30 mouse cellular contexts compared by ENCODE assay signal in genomic region chr13:56334236-56334635, GRCm38 (mm10). TPM values are rescaled to one million over a fixed set of nuclear protein-coding genes. Genes with fewer than 3 reads are reported as not detected.
DNase-seq lines count a peak whose midpoint lies in the region; ATAC-seq lines count a peak whose summit lies in the region.
"Had no signal": no experiment of that assay in that cellular context is flagged by ENCODE, and none has a peak within 500 bp of the region (broad histone marks: within the 10 kb centered on the region; RNA-seq: fewer than 3 reads in every experiment).

No protein-coding gene starts in this region.

- no peaks in the 10 kb centered on the region for H3K36me3 ChIP-seq in liver, embryonic 11.5 days (ENCODE audit: control insufficient read depth, insufficient read depth, low read length)
- no peaks in the 10 kb centered on the region for H3K36me3 ChIP-seq in kidney, embryonic 16.5 days (ENCODE audit: insufficient read depth, low read length)
- H3K36me3 ChIP-seq: hindbrain, embryonic 10.5 days; hindbrain, embryonic 15.5 days; intestine, embryonic 15.5 days; limb, embryonic 13.5 days; midbrain, embryonic 15.5 days had no signal

- H3K9me3 ChIP-seq in liver, embryonic 11.5 days (ENCODE audit: control insufficient read depth, low read length): no peaks in the 10 kb centered on the region
- no peaks in the 10 kb centered on the region for H3K9me3 ChIP-seq in kidney, embryonic 16.5 days (ENCODE audit: low read length)
- H3K9me3 ChIP-seq: hindbrain, embryonic 10.5 days; hindbrain, embryonic 15.5 days; intestine, embryonic 15.5 days; limb, embryonic 13.5 days; midbrain, embryonic 15.5 days had no signal

- 67% methylated on average over 8 of the region's 8 CpGs for WGBS in liver, embryonic 11.5 days
- WGBS in kidney, embryonic 16.5 days: 84% methylated on average over 8 of the region's 8 CpGs

- 0 out of 2 replicates have a peak, but pooled peaks cover 3% of the 10 kb centered on the region for H3K27me3 ChIP-seq in liver, embryonic 11.5 days (replicated peaks; ENCODE audit: control insufficient read depth, insufficient read depth, low read length)
- H3K27me3 ChIP-seq in kidney, embryonic 16.5 days (ENCODE audit: insufficient read depth, low read length): no peaks in the 10 kb centered on the region
- H3K27me3 ChIP-seq: hindbrain, embryonic 15.5 days; intestine, embryonic 15.5 days; limb, embryonic 13.5 days; midbrain, embryonic 15.5 days had no signal

- H3K4me1 ChIP-seq in liver, embryonic 11.5 days (replicated peaks; ENCODE audit: control insufficient read depth, insufficient read depth, low read length): no peaks in the 10 kb centered on the region
- H3K4me1 ChIP-seq in kidney, embryonic 16.5 days (ENCODE audit: insufficient read depth, low read length): no peaks in the 10 kb centered on the region
- H3K4me1 ChIP-seq: intestine, embryonic 15.5 days had no signal

- ATAC-seq in liver, embryonic 11.5 days (replicated peaks; ENCODE audit: low FRiP score): no peak
- no peak for ATAC-seq in kidney, embryonic 16.5 days (ENCODE audit: low FRiP score, low TSS enrichment)
- ATAC-seq: forebrain, embryonic 16.5 days; intestine, embryonic 15.5 days; midbrain, embryonic 15.5 days had no signal

- H3K4me3 ChIP-seq in liver, embryonic 11.5 days (ENCODE audit: low read depth, low read length): no peak overlapping the region
- no peak overlapping the region for H3K4me3 ChIP-seq in kidney, embryonic 16.5 days (ENCODE audit: low read length)
- H3K4me3 ChIP-seq: erythroblast, embryonic 14.5 days; gastrocnemius, adult 2 months; hindbrain, embryonic 10.5 days; hindbrain, embryonic 15.5 days; intestine, embryonic 15.5 days; limb, embryonic 13.5 days; midbrain, embryonic 15.5 days had no signal

- no peak overlapping the region for H3K9ac ChIP-seq in liver, embryonic 11.5 days (ENCODE audit: low read depth, low read length)
- H3K9ac ChIP-seq in kidney, embryonic 16.5 days (replicated peaks; ENCODE audit: low read length): no peak overlapping the region
- H3K9ac ChIP-seq: hindbrain, embryonic 15.5 days; intestine, embryonic 15.5 days; limb, embryonic 13.5 days; liver, embryonic 14.5 days; lung, embryonic 14.5 days; midbrain, embryonic 15.5 days had no signal

- H3K27ac ChIP-seq in liver, embryonic 11.5 days (ENCODE audit: low read depth, low read length): no peak overlapping the region
- no peak overlapping the region for H3K27ac ChIP-seq in kidney, embryonic 16.5 days (ENCODE audit: low read length)
- H3K27ac ChIP-seq: gastrocnemius, adult 2 months; hindbrain, embryonic 15.5 days; intestine, embryonic 15.5 days; limb, embryonic 13.5 days; liver, embryonic 14.5 days; midbrain, embryonic 15.5 days; stomach, postnatal 0 days had no signal

- H3K4me2 ChIP-seq in liver, embryonic 11.5 days: no peak overlapping the region
- no peak overlapping the region for H3K4me2 ChIP-seq in kidney, embryonic 16.5 days (replicated peaks; ENCODE audit: low read depth, low read length)
- H3K4me2 ChIP-seq: hindbrain, embryonic 15.5 days; intestine, embryonic 15.5 days; limb, embryonic 13.5 days; lung, embryonic 14.5 days; midbrain, embryonic 15.5 days had no signal

- DNase-seq in liver (peak; percentile 26), 416B (ENCODE audit: low read depth) (peak; percentile 78), R1 (ENCODE audit: low read depth, low spot score) (peak; percentile 53)
- DNase-seq in liver, embryonic 11.5 days (ENCODE audit: low spot score): no peak
- DNase-seq in induced T-regulatory cell, adult 2 months (ENCODE audit: low read depth): peak; percentile 8
- no peak for DNase-seq in ovary, postnatal 10 days (ENCODE audit: low spot score)
- DNase-seq in gastrocnemius, postnatal 25 days: no peak
- DNase-seq: adrenal gland, postnatal 14 days; cerebellum, adult 18-20 months; cerebellum, postnatal 10 days; gastrocnemius, adult 2 months; heart, postnatal 14 days; kidney, adult 8-10 months; kidney, postnatal 10 days; lung, embryonic 14.5 days; right cerebral cortex, adult 18-20 months; spleen, adult 18-20 months; thymus, adult 18-20 months; thymus, postnatal 36 days had no signal

RNA-seq across cellular contexts. Expression of gene Cxcl14, which starts 37.9 kb away (rescaled TPM):
- 3.0 and 5.9 TPM in 2 replicates for polyA plus RNA-seq in liver, embryonic 11.5 days (2014; fragmentation: Nextera tagmentation; extraction: Ambion mirVana)
- 10 to 100 TPM; 18.8 to 34.8 TPM for total RNA-seq in gastrocnemius, postnatal 25 days (2021)
- polyA plus RNA-seq in kidney, embryonic 16.5 days (2015; fragmentation: Nextera tagmentation; extraction: Ambion mirVana): 23.4 and 25.1 TPM in 2 replicates
- total RNA-seq: neutrophil, adult 5-6 weeks had no signal
- polyA plus RNA-seq: erythroblast, embryonic 14.5 days had no signal

Comparison
In these comparisons a context has a peak if more than half of its experiments do, and no peak if none do; other contexts are left out.
1. DNase-seq: peak in liver (single experiment), 416B (single experiment), R1 (single experiment) and induced T-regulatory cell, adult 2 months (single experiment); none in liver, embryonic 11.5 days (single experiment), ovary, postnatal 10 days (single experiment) and gastrocnemius, postnatal 25 days (single experiment).